Mouse (Mus musculus): ENCODE data around the gene Ogfrl1.
"Not testable (repeated sequence)": the region's sequence is repeated elsewhere in the genome, so short reads cannot be mapped to it uniquely, and the experiment has no call there.

Ogfrl1 gene

GRCm38 (mm10) chr1:23397623-23398022 lies at the start of gene Ogfrl1:
Gene Ogfrl1 (minus strand): TSS chr1:23397772.
- DNase-seq (ENCODE audit: low read depth): no peak

GRCm38 (mm10) chr1:23445736-23446424 lies 48.3 kb upstream of the Ogfrl1 start:
- DNase-seq (ENCODE audit: low read depth): no peak

GRCm38 (mm10) chr1:23433612-23434011 lies 36.0 kb upstream of the Ogfrl1 start:
- no peak for DNase-seq (ENCODE audit: low read depth)

- DNase-seq (ENCODE audit: low read depth): no peak
Measured at GRCm38 (mm10) chr1:23426447-23426846, 28.9 kb upstream of the Ogfrl1 start.

- DNase-seq (ENCODE audit: low read depth): no peak
Measured at GRCm38 (mm10) chr1:23418941-23419340, 21.4 kb upstream of the Ogfrl1 start.

GRCm38 (mm10) chr1:23418059-23418458 lies 20.5 kb upstream of the Ogfrl1 start:
- DNase-seq (ENCODE audit: low read depth): no peak

GRCm38 (mm10) chr1:23417562-23417961 lies 20.0 kb upstream of the Ogfrl1 start:
- DNase-seq (ENCODE audit: low read depth): no peak

GRCm38 (mm10) chr1:23411533-23411932 lies 14.0 kb upstream of the Ogfrl1 start:
- DNase-seq (ENCODE audit: low read depth): no peak

GRCm38 (mm10) chr1:23409960-23410359 lies 12.4 kb upstream of the Ogfrl1 start:
- DNase-seq (ENCODE audit: low read depth): no peak

GRCm38 (mm10) chr1:23402401-23402800 lies 4.8 kb upstream of the Ogfrl1 start:
- no peak for DNase-seq (ENCODE audit: low read depth)

GRCm38 (mm10) chr1:23399552-23399951 lies 2.0 kb upstream of the Ogfrl1 start:
- peak; percentile 45 for DNase-seq (ENCODE audit: low read depth)

- not testable (repeated sequence) for DNase-seq (ENCODE audit: low read depth)
Measured at GRCm38 (mm10) chr1:23394356-23394755, 3.2 kb downstream of the Ogfrl1 start.

- DNase-seq (ENCODE audit: low read depth): no peak
Measured at GRCm38 (mm10) chr1:23391744-23392143, 5.8 kb downstream of the Ogfrl1 start.

- no peak for DNase-seq (ENCODE audit: low read depth)
Measured at GRCm38 (mm10) chr1:23384326-23384725, 13.2 kb downstream of the Ogfrl1 start.

GRCm38 (mm10) chr1:23382806-23383653 lies 14.5 kb downstream of the Ogfrl1 start:
- peak; percentile 98 for DNase-seq (ENCODE audit: low read depth)

- peak; percentile 6 for DNase-seq (ENCODE audit: low read depth)
Measured at GRCm38 (mm10) chr1:23382461-23382805, 15.1 kb downstream of the Ogfrl1 start.

- peak; percentile 18 for DNase-seq (ENCODE audit: low read depth)
Measured at GRCm38 (mm10) chr1:23382037-23382436, 15.5 kb downstream of the Ogfrl1 start.

GRCm38 (mm10) chr1:23379911-23380740 lies 17.4 kb downstream of the Ogfrl1 start:
- no peak for DNase-seq (ENCODE audit: low read depth)

- no peak for DNase-seq (ENCODE audit: low read depth)
Measured at GRCm38 (mm10) chr1:23379321-23379720, 18.3 kb downstream of the Ogfrl1 start.

- no peak for DNase-seq (ENCODE audit: low read depth)
Measured at GRCm38 (mm10) chr1:23377572-23377971, 20.0 kb downstream of the Ogfrl1 start.

- no peak for DNase-seq (ENCODE audit: low read depth)
Measured at GRCm38 (mm10) chr1:23374156-23374555, 23.4 kb downstream of the Ogfrl1 start.

GRCm38 (mm10) chr1:23365614-23366013 lies 32.0 kb downstream of the Ogfrl1 start:
- DNase-seq (ENCODE audit: low read depth): no peak
